Mouse (Mus musculus) G1E (cell line): ENCODE results near the gene Prrt1. TPM values are rescaled to one million over a fixed set of nuclear protein-coding genes. Genes with fewer than 3 reads are reported as not detected.

Experiments used
- ATAC-seq: 2 replicates; pipeline ENCODE4 v1.8.0; 2016; ENCODE audit warnings: mild to moderate bottlenecking; ENCODE audit not compliant: insufficient number of reproducible peaks, poor library complexity, low FRiP score, severe bottlenecking; ENCODE audit errors: extremely low read depth
- DNase-seq: peaks from one replicate; pipeline ENCODE4 v3.0.0; 2012; ENCODE audit warnings: low spot score
- H3K27me3 ChIP-seq: 2 replicates; pipeline ENCODE4 v1.6.1; 2012; ENCODE audit warnings: mild to moderate bottlenecking, low read length, inconsistent platforms; ENCODE audit not compliant: insufficient read depth
- H3K36me3 ChIP-seq: replicated peaks from 2 replicates; pipeline ENCODE3; 2012; ENCODE audit warnings: mild to moderate bottlenecking, inconsistent platforms
- H3K4me1 ChIP-seq: 2 replicates; pipeline ENCODE4 v1.6.1; 2012; ENCODE audit warnings: low read depth, low read length, inconsistent platforms, mixed read lengths; ENCODE audit not compliant: insufficient read depth
- H3K4me3 ChIP-seq: 2 replicates; pipeline ENCODE4 v1.5.1; 2012; ENCODE audit warnings: low read depth, mild to moderate bottlenecking, inconsistent platforms, low read length, moderate library complexity, mixed read lengths
- H3K9me3 ChIP-seq: replicated peaks from 2 replicates; pipeline ENCODE4 v1.6.1; 2012; ENCODE audit warnings: inconsistent platforms
- CTCF ChIP-seq: IDR thresholded peaks from 2 replicates; pipeline ENCODE4 v1.5.1; 2012; ENCODE audit warnings: low read depth, low read length, inconsistent platforms, mixed read lengths
- GATA1 ChIP-seq: IDR thresholded peaks from 2 replicates; pipeline ENCODE4 v1.6.1; 2012; ENCODE audit warnings: borderline replicate concordance, low read length, inconsistent platforms, mixed read lengths
- GATA2 ChIP-seq: IDR thresholded peaks from 2 replicates; pipeline ENCODE4 v1.6.1; 2012; ENCODE audit warnings: low read depth, low read length, inconsistent platforms, borderline replicate concordance
- POLR2AphosphoS5 ChIP-seq: IDR thresholded peaks from 2 replicates; pipeline ENCODE4 v1.6.1; 2012; ENCODE audit warnings: low read depth, low read length, inconsistent platforms; ENCODE audit not compliant: insufficient replicate concordance
- TAL1 ChIP-seq: conservative IDR thresholded peaks from 2 replicates; pipeline ENCODE4 v1.6.1; 2012; ENCODE audit warnings: low read depth, low read length, inconsistent platforms, mixed read lengths
- polyA plus RNA-seq: library from polyadenylated mRNA; stranded (reverse); fragments of >175 nt; gene quantifications from 2 replicates; pipeline ENCODE4 v1.2.3, GENCODE M21; 2012
- total RNA-seq, 2 experiments: library from RNA; stranded (forward) in 1 of 2; stranded (reverse) in 1 of 2; fragments of 200-1000 nt in 1 of 2; fragments of >200 nt in 1 of 2; fragmentation: Nextera tagmentation in 1 of 2; gene quantifications; 2 replicates each; pipeline ENCODE4 v1.2.3; 2014 to 2017

Gene Prrt1
- total and polyA plus RNA-seq, 3 experiments = not detected

DNA sequence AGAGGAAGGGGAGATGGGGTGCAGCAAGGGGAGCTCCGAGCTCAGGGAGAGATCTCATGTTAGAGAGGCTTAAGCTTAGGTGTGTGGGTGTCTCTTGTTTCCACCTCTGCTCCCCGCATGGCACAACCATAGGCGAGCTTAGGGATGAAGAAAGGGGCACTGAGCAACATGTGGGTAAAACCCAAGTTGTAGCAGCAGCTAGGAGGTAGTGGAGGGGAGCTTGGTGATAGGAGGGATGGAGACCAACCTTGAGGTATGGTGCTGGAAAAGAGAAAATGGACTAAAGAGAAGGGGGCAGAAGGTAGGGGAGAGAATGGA is 30.5 kb downstream of the Prrt1 start:
- Histone ChIP-seq H3K4me3 (no peak overlapping the region), H3K27me3 (peaks cover 48% of the 10 kb centered on the region), H3K36me3 (peaks cover 12% of the 10 kb centered on the region), H3K4me1 (peaks cover 29% of the 10 kb centered on the region), H3K9me3 (no peaks in the 10 kb centered on the region)
- TF ChIP-seq POLR2AphosphoS5 (no peak), CTCF (no peak), GATA2 (no peak), TAL1 (no peak), GATA1 (no peak)
- no peak for DNase-seq
- no peak for ATAC-seq

GRCm38 (mm10) chr17:34660259-34660820 is 31.0 kb downstream of the Prrt1 start:
- Histone ChIP-seq H3K27me3 (peaks cover 48% of the 10 kb centered on the region), H3K4me1 (peaks cover 24% of the 10 kb centered on the region), H3K4me3 (no peak overlapping the region), H3K36me3 (peaks cover 7% of the 10 kb centered on the region), H3K9me3 (no peaks in the 10 kb centered on the region)
- ATAC-seq (no peak), DNase-seq (no peak)
- TF ChIP-seq GATA1 (no peak), CTCF (no peak), TAL1 (no peak), POLR2AphosphoS5 (no peak), GATA2 (no peak)

DNA sequence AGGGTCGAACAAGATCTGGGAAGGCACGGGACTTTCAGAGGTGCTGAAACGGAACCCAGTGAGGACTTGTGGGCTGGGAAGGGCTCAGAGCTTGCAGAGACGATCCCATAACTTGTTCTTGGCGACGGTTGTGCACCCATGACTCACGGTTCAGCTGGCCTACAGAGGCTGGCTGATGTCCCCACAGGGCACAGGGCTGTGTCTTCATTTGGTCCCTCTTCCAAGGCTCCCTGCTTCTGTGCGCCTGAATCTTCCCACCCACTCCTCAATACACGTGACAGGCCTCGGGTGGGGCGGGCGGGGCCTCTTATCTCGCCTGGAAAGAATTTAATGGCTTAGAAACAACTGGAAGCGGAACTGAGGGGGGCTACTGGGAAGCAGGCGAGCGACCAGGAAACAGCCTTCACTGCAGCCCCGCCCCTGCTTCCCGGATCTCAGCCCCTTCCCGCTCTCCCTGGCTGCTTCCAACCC is 31.8 kb downstream of the Prrt1 start:
- Histone ChIP-seq H3K4me3 (no peak overlapping the region), H3K9me3 (no peaks in the 10 kb centered on the region), H3K4me1 (peaks cover 16% of the 10 kb centered on the region), H3K36me3 (no peaks in the 10 kb centered on the region), H3K27me3 (peaks cover 47% of the 10 kb centered on the region)
- TF ChIP-seq GATA1 = no peak
- TF ChIP-seq CTCF = no peak
- no peak for TF ChIP-seq GATA2
- no peak for TF ChIP-seq TAL1
- TF ChIP-seq POLR2AphosphoS5 = no peak
- DNase-seq = no peak
- no peak for ATAC-seq

- ATAC-seq (no peak), DNase-seq (no peak)
- Histone ChIP-seq H3K27me3 (peaks cover 42% of the 10 kb centered on the region), H3K36me3 (no peaks in the 10 kb centered on the region), H3K4me1 (peaks cover 13% of the 10 kb centered on the region), H3K4me3 (no peak overlapping the region), H3K9me3 (no peaks in the 10 kb centered on the region)
- TF ChIP-seq CTCF (no peak), GATA1 (no peak), TAL1 (no peak), POLR2AphosphoS5 (no peak), GATA2 (no peak)
These were observed 33.1 kb downstream of the Prrt1 start for GRCm38 (mm10) chr17:34662468-34662867.

GRCm38 (mm10) chr17:34662978-34663377 is 33.6 kb downstream of the Prrt1 start:
- no peak for DNase-seq
- Histone ChIP-seq H3K9me3 (no peaks in the 10 kb centered on the region), H3K27me3 (peaks cover 42% of the 10 kb centered on the region), H3K4me1 (peaks cover 13% of the 10 kb centered on the region), H3K36me3 (no peaks in the 10 kb centered on the region), H3K4me3 (no peak overlapping the region)
- TF ChIP-seq CTCF (no peak), GATA1 (no peak), TAL1 (no peak), POLR2AphosphoS5 (no peak; the same call in 1 of the 2 replicates), GATA2 (no peak)
- ATAC-seq = no peak

GRCm38 (mm10) chr17:34663558-34663957 is 34.2 kb downstream of the Prrt1 start:
- Histone ChIP-seq H3K4me1 (peaks cover 13% of the 10 kb centered on the region), H3K4me3 (no peak overlapping the region), H3K27me3 (peaks cover 38% of the 10 kb centered on the region), H3K9me3 (no peaks in the 10 kb centered on the region), H3K36me3 (no peaks in the 10 kb centered on the region)
- ATAC-seq = no peak
- TF ChIP-seq CTCF = no peak
- no peak for TF ChIP-seq GATA1
- TF ChIP-seq GATA2 = no peak
- TF ChIP-seq TAL1 = no peak
- TF ChIP-seq POLR2AphosphoS5 = no peak
- no peak for DNase-seq
